Mouse (Mus musculus): ENCODE measurements around the gene Vwa8.

GRCm38 (mm10) chr14:79244571-79244970, 395.7 kb downstream of the Vwa8 start:
- TF ChIP-seq CTCF (IDR thresholded peaks at IDR 0.05; ENCODE audit: borderline replicate concordance, extremely low read depth, insufficient read depth, insufficient read length), result no peak
- no peak for TF ChIP-seq POLR2A (IDR thresholded peaks at IDR 0.05; ENCODE audit: borderline replicate concordance, extremely low read depth, insufficient read depth, insufficient read length, poor library complexity, severe bottlenecking)

Measured in brain, embryonic 14.5 days (tissue).